Mouse (Mus musculus) urinary bladder, postnatal 0 days (tissue): Measurements from ENCODE around the gene Th. TPM values are rescaled to one million over a fixed set of nuclear protein-coding genes. Genes with fewer than 3 reads are reported as not detected.

Source experiments
- polyA plus RNA-seq: library from polyadenylated mRNA; unstranded; fragments of >200 nt; fragmentation: Nextera tagmentation; extraction: Ambion mirVana; gene quantifications from 2 replicates; pipeline ENCODE4 v1.2.1, GENCODE M21; 2015

Gene Th
- 0.35 and 0.69 TPM in 2 replicates for polyA plus RNA-seq

DNA sequence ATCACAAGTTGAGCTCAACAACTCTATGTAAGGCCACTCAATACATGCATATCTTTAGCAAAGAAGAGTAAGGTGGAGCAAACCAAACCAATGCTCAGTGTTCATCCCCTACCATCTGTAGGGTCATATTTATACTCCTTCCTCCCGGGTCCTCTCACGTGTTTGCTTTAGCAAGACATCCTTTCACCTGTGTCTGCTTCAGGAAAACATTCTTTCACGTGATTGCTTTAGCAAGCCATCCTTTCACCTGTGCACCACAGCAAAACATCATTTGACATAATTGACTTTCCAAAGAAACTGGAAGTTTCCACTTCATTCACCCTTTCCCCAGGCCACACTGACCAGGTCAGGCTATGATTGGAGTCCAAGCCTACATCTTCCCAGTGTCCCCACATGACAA is at the start of gene Th:
Gene Th, minus strand, starts transcription at position 101 of the 400 bp plus-strand sequence.

DNA sequence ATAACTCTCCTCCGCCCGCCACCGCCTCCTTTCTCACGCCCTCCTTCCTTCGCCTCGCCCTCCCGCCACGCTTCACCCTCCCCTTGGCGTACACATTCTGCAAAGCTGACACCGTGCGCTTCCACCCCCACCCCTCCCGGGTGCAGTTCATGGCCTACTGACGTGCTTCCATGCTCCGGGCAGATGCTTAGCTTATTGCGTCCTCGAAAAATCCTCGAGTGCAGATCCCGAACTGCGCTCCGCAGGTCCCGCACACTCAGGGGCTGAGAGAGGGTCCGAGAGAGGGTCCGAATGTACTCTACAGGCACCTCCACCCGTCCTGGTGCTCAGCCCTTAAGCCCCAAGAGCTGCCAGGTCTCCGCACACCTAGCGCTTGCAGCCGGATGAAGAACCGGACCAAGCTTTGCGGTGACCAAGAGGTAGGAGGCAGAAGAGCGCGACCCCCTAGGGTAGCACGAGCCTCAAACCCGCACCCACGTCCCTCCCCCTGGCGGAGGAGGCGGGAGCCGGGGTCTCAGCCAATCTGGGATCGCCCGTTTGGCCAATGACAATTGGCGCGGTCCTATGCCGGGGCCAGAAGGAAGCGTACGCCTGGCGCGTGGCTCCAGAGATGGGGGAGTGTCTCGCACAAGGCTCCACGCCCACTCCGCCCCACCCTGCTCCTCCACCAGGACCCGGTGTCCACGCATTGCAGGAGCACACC is 38.0 kb upstream of the Th start, which contains the start of gene Ascl2:
Gene Ascl2, minus strand, starts transcription at position 456 of the 703 bp plus-strand sequence.

Other genes with a start within 250 kb of the Th start
- gene Ins2, start 187.7 kb downstream of the Th start, polyA plus RNA-seq: not detected in 2 replicates
- 2.2 and 2.4 TPM in 2 replicates for gene Ascl2, start 38.1 kb upstream of the Th start, polyA plus RNA-seq
- 0.89 and 1.5 TPM in 2 replicates for gene Tspan32, start 73.9 kb upstream of the Th start, polyA plus RNA-seq
- gene Cd81, start 121.6 kb upstream of the Th start, polyA plus RNA-seq: 714 and 796 TPM in 2 replicates
- gene Tssc4, start 138.1 kb upstream of the Th start, polyA plus RNA-seq: 46.9 and 52.1 TPM in 2 replicates
- 2.2 and 2.5 TPM in 2 replicates for gene Trpm5, start 163.5 kb upstream of the Th start, polyA plus RNA-seq
- gene Kcnq1, start 175.2 kb upstream of the Th start, polyA plus RNA-seq: 0.59 and 0.82 TPM in 2 replicates